Mouse (Mus musculus): Measurements from ENCODE around the gene Uchl5.

DNA sequence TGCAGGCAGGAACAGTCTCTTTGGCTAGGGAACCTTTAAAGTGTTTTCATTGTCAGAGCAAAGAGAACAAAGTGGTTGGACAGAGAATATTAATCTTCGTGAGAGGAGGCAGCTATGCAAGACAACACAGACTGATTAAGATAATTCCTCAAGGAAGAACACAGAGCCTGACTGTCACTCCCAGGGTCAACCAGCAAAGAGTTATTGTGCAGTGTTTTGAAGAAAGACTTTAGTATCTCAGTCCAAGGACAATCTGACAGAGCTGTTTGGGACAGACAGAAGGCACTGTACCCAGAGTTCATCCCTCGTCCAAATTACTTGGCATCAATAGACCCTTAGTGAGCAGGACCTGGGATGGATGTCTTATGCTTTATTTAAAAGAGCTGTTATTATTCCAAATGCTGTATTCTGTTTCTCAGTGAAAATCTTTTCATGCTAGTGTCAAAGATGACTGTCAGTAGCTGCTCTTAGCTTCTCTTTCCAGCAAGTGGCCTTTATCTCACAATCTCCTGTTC, 61.9 kb downstream of the Uchl5 start:
- TF ChIP-seq POLR2A (IDR thresholded peaks at IDR 0.05; ENCODE audit: extremely low read depth, insufficient read depth, low read length) (no peak), CTCF (IDR thresholded peaks at IDR 0.05; ENCODE audit: low read depth, low read length) (no peak)
